Mouse (Mus musculus) E14TG2a.4 (cell line): ENCODE measurements around the gene Hibch.

ENCODE experiments used
- CTCF ChIP-seq: conservative IDR thresholded peaks from 2 replicates; pipeline ENCODE4 v1.5.1; 2014; ENCODE audit warnings: low read length
- NANOG ChIP-seq: IDR thresholded peaks from 2 replicates; pipeline ENCODE4 v1.6.1; 2014; ENCODE audit warnings: borderline replicate concordance, low read length, mixed read lengths
- POU5F1 ChIP-seq: IDR thresholded peaks from 2 replicates; pipeline ENCODE4 v1.6.1; 2014; ENCODE audit warnings: low read length, borderline replicate concordance

- TF ChIP-seq CTCF (no peak), POU5F1 (no peak), NANOG (no peak)
Observed at GRCm38 (mm10) chr1:52805041-52805440, 39.7 kb upstream of the Hibch start.
